Mouse (Mus musculus) ES-Bruce4 (cell line): ENCODE measurements around the gene Bpgm. TPM values are rescaled to one million over a fixed set of nuclear protein-coding genes. Genes with fewer than 3 reads are reported as not detected.

ENCODE experiments used
- H3K27ac ChIP-seq: 2 replicates; pipeline ENCODE4 v1.5.1; 2012; ENCODE audit warnings: low read length, inconsistent platforms; ENCODE audit not compliant: insufficient read depth
- H3K27me3 ChIP-seq: 2 replicates; pipeline ENCODE4 v1.6.1; 2012; ENCODE audit warnings: mild to moderate bottlenecking, low read length, inconsistent platforms; ENCODE audit not compliant: control insufficient read depth, poor library complexity, insufficient read depth, severe bottlenecking
- H3K36me3 ChIP-seq: 2 replicates; pipeline ENCODE4 v1.6.1; 2012; ENCODE audit warnings: inconsistent platforms, mild to moderate bottlenecking, low read length, moderate library complexity; ENCODE audit not compliant: control insufficient read depth, poor library complexity, insufficient read depth, severe bottlenecking
- H3K4me1 ChIP-seq: one replicate; pipeline ENCODE4 v1.8.1; 2011; ENCODE audit warnings: low read length; ENCODE audit not compliant: control insufficient read depth, insufficient read depth
- H3K4me3 ChIP-seq: 2 replicates; pipeline ENCODE4 v1.5.1; 2011; ENCODE audit warnings: low read depth, mild to moderate bottlenecking, low read length
- H3K9ac ChIP-seq: 2 replicates; pipeline ENCODE4 v1.6.1; 2012; ENCODE audit warnings: low read depth, mild to moderate bottlenecking, inconsistent platforms; ENCODE audit not compliant: poor library complexity, severe bottlenecking
- H3K9me3 ChIP-seq: replicated peaks from 2 replicates; pipeline ENCODE4 v1.6.1; 2012; ENCODE audit warnings: mild to moderate bottlenecking, low read length, inconsistent platforms; ENCODE audit not compliant: control insufficient read depth, poor library complexity, insufficient read depth, severe bottlenecking
- CTCF ChIP-seq: IDR thresholded peaks from one replicate; pipeline ENCODE4 v1.8.1; 2011; ENCODE audit warnings: low read depth, low read length
- EP300 ChIP-seq: IDR thresholded peaks from 2 replicates; pipeline ENCODE4 v1.6.1; 2011; ENCODE audit warnings: low read depth, low read length; ENCODE audit not compliant: insufficient read depth
- POLR2A ChIP-seq: IDR thresholded peaks from one replicate; pipeline ENCODE4 v1.8.1; 2011; ENCODE audit warnings: low read length; ENCODE audit not compliant: insufficient read depth
- polyA plus RNA-seq: library from polyadenylated mRNA; stranded (reverse); fragments of >200 nt; gene quantifications from 2 replicates; pipeline ENCODE4 v1.2.4, GENCODE M21; 2011; ENCODE audit warnings: low read depth; ENCODE audit not compliant: missing spikeins, insufficient read depth, insufficient read length

Gene Bpgm
- polyA plus RNA-seq, 1 experiment = 24.0 TPM

DNA sequence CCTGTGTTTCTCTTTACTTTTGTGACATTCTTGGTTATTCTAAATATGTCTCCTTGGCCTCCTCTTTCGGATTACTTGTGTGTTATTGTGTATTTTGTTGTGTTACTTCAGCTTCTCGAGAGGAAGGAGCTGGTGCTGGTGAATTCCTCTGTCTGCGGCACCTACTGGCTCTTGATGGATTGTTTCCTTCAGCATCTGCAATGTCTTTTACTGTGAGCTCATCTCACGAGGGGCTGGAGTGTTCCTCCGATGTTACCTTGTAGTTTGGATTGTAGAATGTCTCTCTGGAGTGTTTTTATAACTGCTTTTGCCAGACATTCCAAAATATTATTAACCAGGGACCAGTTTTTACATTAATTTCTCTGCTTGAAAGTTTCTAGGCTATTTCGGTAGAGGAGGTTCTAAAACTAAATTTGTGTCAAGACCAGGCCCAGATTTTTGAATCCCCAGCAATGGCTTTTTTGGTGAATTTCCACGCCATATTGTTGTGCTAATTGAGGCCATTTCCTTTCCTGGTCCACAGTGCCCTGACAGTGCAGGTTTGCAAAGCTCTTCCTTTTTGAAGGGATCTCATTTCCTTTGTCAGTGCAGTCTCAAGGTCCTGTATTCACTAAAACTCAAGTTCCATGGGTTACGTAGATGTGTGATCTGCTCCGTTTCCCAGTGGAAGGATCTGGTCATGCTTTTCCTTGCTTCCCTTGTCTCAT, 78.4 kb downstream of the Bpgm start:
- no peak overlapping the region for H3K4me3 ChIP-seq
- H3K36me3 ChIP-seq = no peaks in the 10 kb centered on the region

More for the DNA sequence above, 78.4 kb downstream of the Bpgm start:
- Histone ChIP-seq H3K9me3 (0 out of 2 replicates have a peak, but pooled peaks cover 5% of the 10 kb centered on the region), H3K9ac (no peak overlapping the region), H3K27ac (peak overlapping the region; percentile 56; the same call in 1 of the 2 replicates), H3K4me1 (peaks cover 8% of the 10 kb centered on the region), H3K27me3 (no peaks in the 10 kb centered on the region)
- TF ChIP-seq POLR2A = no peak
- no peak for TF ChIP-seq EP300
- no peak for TF ChIP-seq CTCF

Other genes starting within 250 kb of the Bpgm start
- 143 and 148 TPM in 2 replicates for gene Akr1b3, start 158.7 kb upstream of the Bpgm start, polyA plus RNA-seq
- 4.0 and 4.8 TPM in 2 replicates for gene Akr1b8, start 122.1 kb upstream of the Bpgm start, polyA plus RNA-seq
- 16.5 and 16.9 TPM in 2 replicates for gene Akr1b10, start 92.0 kb upstream of the Bpgm start, polyA plus RNA-seq
- gene Akr1b7, start 63.9 kb upstream of the Bpgm start, polyA plus RNA-seq = 0.48 and 0.55 TPM in 2 replicates
- 392 and 403 TPM in 2 replicates for gene Cald1, start 122.3 kb downstream of the Bpgm start, polyA plus RNA-seq